Mouse (Mus musculus) adrenal gland, postnatal 25 days (tissue): ENCODE measurements around the gene Mblac2. TPM values are rescaled to one million over a fixed set of nuclear protein-coding genes. Genes with fewer than 3 reads are reported as not detected.
A peak's percentile ranks its signal among the peaks of the same experiment; 100 is the strongest.
"Not testable (repeated sequence)": the region's sequence is repeated elsewhere in the genome, so short reads cannot be mapped to it uniquely, and the experiment has no call there.

Source experiments
- DNase-seq: peaks from one replicate; pipeline ENCODE4 v3.0.0; 2021; ENCODE audit warnings: mixed read lengths
- long read RNA-seq: library from polyadenylated mRNA; stranded (forward); transcript quantifications from one replicate; pipeline ENCODE4 v2.0.0, GENCODE M21; 2021
- total RNA-seq: library from RNA; stranded (reverse); gene quantifications from 2 replicates; pipeline ENCODE4 v1.2.3, GENCODE M21; 2021

The Mblac2 gene
- 13.6 and 16.6 TPM in 2 replicates for total RNA-seq
- long read RNA-seq, transcript Mblac2-201 (2 exons, 3,957 nt): major isoform, 13 of 16 reads
- long read RNA-seq, partial matches to known transcripts: 1 of 16 reads
- long read RNA-seq, other reads (novel, unspliced or antisense): 2 of 16 reads

DNA sequence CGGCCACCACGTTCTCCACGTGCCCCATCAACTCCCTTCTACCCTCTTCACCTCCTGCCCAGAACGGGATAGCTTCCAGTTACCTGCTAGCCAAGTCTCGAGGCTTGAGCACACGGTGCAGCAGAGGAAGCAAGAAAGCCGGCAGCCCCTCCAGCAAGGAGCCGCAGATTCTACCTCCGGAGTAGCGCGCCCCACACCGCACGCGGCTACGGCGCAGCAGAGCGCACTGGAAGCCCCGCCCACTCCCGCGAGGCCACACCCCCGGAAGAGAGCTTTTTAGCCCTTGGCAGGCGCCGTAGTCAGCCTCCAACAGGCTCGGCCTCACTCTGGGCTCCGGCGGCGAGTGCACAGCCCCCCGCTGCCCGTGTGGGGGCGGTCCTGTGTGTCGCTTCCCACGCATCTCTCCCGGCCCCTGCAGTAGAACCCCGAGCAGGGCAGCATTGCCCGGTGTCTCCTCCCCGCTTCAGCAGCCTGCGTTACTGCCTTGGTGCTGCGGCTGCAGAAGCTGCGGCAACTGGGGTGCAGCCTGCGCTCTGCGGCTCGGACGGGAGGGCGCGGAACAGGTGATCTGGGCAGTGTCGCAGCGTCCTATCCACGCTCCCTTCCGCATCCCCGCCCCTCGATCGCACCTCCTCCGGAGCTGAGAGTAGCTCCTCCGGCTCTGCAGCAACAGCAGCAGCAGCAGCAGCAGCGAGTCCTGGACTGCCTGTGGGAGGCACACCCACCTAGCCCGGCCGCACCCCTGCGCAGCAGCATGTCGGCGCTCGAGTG lies at the start of gene Mblac2, which contains the start of gene Polr3g:
TSS of gene Mblac2 (plus strand) at position 567 of the 771 bp plus-strand sequence.
TSS of gene Polr3g (minus strand) at position 239 of the 771 bp plus-strand sequence.
- DNase-seq: peak; percentile 96

DNA sequence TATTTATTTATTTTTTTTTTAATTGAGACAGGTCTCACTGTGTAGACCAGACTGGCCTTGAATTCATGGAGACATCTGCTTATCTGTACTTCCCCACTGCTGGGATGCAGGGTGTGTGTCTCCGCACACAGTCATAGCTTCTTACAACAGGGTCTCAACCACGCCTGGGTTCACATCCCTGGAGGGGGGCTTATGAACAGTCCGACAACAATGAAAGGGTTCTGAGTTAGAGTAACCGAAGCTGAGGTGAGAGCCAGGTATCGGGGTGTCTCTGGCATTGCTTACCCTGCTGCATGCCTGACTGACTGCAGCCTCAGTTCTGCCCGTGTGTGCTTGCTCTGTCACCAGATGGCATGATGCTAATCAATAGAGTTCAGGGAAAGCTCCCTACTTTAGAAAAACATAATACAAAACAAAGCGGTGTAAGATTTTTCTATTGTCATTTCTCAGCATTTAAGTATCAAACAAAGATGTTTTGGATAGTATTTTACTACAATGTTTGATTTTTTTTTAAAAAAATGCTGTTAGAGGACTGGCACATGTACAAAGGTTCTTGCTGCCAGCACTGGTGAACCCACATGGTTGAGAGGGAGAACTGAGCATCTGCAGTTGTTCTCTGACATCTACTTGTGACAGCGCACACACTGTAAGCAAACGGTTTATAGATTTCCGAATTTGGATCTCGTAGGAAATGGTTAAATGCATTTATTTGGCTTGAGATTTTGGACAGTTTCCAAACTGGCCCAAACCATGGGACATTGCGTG lies 47.4 kb upstream of the Mblac2 start:
- no peak for DNase-seq

DNA sequence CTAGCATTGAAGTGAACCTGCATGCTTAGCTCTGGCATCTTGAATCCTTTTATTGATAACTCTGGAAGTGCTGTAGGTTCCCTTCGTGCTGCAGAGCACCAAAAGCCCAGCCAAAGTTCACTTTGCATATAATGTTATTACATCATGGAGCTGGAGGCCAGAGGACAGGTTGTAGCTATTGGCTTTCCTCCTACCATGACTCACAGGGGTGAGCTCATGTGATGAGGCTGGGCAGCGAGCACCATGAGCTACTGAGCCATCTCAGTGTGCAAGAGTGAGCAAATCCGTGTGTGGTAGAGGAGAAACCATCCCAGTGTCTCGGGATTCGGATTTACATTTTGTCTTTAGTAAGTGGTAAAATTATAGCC lies 46.8 kb upstream of the Mblac2 start:
- peak; percentile 32 for DNase-seq

DNA sequence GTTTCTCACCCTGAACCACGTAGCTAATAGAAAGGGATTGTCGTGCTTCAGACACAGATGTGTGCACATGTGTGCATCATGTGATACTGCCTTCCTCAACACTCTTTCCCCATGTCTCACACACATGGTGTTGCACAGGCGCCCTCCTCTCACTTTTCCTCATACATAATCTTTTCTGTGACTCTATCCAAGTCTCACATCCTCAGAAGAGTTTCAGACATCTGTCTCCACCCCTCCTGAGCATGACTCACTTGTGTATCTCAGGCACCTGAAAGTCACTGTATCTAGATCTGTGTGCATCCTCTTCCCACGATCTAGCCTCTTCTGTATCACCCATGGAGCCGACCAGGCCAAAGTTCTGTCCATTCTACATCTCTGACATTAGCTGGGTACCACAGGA lies 43.4 kb upstream of the Mblac2 start:
- no peak for DNase-seq

DNA sequence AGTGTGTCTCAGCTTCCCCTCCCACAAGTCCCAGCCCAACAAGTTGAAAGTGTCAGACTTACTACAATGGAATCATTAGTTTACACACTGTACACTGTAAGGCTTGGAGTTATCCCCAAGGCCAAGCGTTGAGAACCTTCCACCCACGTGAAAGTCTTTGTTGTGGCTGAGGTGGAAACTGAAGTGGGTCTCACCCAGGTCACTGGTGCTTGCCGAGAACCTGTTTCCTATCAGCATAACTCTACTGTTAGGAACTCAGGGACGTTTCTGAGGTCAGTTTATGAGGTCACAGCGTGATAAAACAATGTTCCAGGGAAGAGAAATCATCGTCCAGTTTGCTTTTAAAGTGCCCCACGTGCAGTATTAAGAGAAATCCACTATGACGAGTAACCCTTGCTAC lies 35.8 kb upstream of the Mblac2 start:
- DNase-seq: no peak

DNA sequence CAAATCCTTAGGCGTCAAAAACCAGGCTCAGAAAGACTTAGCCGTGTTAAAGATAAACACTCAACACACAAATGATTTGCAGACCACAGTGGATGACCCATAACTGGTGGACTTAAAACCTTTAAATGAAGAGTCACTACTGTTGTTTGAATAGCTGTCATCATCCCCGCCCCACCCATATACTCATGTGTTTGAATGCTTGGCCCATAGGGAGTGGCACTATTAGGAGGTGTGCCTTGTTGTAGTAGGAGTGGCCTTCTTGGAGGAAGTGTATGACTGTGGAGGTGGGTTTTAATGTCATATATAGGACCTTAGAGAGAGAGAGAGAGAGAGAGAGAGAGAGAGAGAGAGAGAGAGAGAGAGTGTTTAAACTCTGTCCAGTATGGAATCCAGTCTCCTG lies 28.0 kb upstream of the Mblac2 start:
- no peak for DNase-seq

DNA sequence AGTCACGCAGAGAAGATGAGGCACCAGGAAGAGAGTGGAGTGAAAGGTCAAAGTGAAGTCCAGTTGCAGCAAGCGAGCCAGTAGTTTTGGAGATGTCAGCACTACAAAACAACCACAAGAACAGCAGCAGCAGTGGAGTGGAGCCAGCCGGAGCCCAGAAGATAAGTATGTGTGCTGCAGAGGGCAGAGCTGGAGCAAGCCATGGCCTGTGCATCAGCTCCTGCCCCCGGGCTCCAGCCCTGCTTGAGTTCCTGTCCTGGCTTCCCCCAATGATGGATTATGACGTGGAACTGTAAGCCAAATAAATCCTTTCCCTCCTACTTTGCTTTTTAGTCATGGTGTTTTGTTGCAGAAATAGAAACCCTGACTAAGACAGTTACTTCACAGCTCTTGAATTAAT lies 26.9 kb upstream of the Mblac2 start:
- no peak for DNase-seq

DNA sequence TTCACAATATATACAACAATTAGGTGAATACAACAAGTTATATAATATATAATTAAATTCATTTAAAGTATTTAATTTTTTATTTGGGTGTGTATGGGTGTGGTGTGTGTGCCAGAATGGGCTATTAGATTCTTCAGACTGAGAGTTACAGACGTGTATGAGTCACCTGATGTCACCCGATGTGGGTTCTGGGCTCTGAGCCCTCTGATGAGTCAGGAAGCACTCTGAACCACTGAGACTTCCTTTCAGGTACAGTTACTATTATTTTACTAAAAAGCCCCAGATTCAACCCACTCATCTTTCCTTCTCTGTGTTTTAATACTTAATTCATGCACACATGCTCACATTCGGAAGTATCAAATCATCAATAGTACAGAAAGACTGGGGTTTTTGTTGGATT lies 26.3 kb upstream of the Mblac2 start:
- DNase-seq: no peak

DNA sequence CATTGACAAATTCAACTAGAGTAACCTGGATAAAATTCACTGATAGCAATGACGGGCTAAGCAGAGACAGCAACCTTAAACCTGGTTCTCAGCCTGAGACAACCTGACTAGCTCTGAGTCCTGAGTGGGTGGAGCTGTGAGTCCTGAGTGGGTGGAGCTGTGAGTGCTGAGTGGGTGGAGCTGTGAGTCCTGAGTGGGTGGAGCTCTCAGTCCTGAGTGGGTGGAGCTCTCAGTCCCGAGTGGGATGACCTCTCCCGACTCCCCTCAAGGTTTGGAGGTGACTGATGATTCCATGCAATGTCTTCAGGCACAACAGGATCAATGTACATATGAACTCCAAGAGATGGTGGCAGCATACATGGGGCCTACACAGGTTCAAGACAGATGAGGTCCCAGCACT lies 21.6 kb upstream of the Mblac2 start:
- DNase-seq: no peak

DNA sequence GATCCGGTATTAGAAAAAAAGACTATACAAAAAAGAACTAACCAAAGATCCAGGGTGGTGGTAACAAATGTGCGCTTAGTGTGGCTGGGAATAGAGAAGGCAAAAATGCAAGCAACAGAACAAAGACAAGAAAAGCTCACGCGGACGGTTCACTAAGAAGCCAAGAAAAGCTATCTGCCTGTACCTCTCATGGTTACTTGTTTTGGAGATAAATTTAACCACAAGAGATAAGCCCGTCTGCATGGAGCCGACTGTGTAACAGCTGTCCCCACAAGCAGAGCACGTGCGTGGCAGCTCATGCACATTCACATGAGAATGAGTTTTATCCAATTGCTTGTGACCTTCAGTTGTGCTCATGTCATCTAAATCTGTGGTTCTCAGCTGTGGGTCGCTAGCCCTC lies 20.7 kb upstream of the Mblac2 start:
- no peak for DNase-seq

DNA sequence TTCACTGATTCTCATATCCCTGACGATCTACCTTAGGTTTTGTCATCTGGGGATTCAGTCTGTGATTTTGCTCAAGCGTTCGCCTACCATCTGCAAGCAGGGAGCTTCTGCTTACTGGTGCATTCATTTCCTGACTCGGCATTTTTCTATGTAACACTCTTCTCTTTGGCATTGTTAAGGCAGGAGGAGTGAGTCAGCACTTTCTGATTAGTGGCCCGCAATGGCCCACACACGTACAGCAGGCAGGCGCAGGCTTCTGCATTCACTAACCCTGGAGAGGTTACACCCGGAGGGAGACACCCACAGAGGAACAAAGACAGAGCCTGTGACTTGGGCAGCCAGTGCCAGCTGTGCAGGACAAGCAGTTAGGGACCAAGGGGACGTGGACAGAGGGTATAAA lies 19.5 kb upstream of the Mblac2 start:
- DNase-seq: no peak

DNA sequence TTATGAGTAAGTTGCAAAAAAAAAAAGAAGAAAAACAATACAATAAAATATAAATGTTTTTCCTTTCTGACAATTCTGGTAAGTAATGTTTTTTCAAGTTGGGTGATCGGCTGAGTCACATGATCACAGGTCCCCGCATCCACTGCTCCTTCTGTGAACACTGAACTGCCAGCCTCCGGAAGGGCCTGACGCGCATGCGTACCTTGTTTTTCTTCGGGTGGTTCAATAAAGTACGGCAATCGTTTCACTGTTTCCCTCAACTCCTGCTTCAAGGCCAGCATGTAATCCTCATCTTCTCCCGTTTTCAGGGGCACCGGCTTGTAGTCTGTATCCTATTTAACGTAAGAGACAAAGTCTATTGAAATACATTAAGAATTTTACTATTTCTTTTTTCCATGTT lies 16.7 kb upstream of the Mblac2 start:
- DNase-seq: no peak

DNA sequence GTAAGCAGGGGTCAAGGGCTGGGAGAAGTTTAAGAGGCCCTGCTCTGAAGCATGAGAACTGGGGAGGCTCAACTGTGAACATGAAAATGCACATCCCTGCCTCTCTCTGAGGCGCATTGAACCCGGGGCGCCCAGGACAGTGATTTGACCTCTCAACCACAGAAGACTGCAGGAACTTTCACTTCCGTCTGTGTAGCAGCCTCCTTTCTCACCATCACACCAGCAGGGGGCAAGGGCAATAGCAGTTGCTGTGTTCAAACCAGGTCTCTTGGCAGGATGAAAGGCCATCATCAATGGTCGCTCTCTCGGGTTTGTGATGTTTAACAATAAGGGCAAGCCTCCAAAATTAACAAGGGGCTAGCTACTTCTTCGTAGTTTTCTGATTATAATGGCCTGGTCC lies 8.0 kb upstream of the Mblac2 start:
- DNase-seq: no peak

DNA sequence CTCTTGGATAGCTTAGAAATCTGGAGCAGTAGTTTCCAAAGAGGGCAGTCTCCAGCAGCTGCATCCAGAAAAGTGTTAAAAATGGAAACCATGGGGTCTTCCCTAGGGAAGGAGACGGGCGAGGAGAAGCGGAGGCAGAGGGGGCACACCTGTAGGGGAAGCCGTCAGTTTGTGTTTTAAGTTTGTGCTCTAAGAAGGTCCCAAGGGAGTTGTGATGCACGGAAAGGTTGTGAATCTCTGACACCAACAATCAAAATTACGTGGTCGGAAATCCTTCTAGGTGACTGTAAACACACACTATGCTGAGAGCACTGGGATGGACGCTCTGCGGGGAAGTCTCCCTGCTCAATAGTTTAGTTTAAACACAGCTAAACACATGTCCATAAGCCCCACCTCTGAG lies 7.5 kb upstream of the Mblac2 start:
- DNase-seq: no peak

DNA sequence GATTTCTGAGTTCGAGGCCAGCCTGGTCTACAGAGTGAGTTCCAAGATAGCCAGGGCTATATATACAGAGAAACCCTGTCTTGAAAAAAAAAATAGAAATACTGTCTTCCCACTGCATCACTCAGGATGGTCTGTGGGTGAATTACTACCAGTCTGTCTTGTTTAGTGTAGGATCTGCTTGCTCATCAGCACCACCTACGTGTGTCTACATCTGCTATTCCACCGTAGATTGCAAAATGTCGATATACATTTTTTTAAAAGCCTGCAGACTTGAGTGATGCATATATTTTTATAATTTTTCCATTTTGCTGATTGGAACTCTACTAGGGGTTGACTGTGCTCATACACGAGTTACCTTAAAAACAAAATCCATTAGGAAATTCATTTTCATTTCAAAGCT lies 4.8 kb upstream of the Mblac2 start:
- DNase-seq: no peak

DNA sequence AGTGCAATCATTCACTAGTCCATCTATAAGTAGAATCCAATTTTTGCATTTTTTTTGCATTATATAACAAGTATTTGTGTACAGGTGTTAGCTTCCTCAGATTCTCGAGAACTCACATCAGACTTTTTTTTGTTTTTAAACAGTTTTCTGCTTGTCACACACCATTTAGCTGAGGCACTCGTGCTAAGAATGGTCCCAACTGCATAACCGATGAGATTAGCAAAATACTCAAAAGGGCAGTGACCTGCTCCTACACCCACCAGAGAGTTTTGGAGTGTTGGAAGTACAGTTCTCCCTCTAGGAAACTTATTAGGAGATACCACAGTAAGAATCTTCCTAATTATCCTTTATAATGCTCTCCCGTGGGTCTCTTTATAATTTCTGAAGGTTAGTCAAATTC lies 1.3 kb upstream of the Mblac2 start:
- DNase-seq: no peak

DNA sequence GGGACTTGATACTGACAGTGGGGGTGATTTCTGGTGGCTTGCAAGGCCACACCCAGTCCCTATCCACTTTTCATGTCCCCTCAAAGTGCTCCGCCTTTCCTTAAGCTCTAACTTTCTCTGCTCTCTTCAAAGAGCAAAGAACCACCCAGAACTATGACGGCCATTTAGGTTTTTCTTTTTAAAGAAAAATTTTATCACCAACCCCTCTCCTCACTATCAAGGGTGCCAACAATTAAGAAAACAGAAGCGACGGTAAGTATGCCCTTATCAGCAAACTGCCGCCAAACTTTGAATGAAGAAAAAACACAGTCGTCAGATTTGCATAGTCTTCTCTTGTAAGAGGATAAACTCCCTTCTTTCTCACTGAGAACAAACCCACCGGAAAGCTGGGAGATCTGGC lies 875 bp upstream of the Mblac2 start:
- no peak for DNase-seq

DNA sequence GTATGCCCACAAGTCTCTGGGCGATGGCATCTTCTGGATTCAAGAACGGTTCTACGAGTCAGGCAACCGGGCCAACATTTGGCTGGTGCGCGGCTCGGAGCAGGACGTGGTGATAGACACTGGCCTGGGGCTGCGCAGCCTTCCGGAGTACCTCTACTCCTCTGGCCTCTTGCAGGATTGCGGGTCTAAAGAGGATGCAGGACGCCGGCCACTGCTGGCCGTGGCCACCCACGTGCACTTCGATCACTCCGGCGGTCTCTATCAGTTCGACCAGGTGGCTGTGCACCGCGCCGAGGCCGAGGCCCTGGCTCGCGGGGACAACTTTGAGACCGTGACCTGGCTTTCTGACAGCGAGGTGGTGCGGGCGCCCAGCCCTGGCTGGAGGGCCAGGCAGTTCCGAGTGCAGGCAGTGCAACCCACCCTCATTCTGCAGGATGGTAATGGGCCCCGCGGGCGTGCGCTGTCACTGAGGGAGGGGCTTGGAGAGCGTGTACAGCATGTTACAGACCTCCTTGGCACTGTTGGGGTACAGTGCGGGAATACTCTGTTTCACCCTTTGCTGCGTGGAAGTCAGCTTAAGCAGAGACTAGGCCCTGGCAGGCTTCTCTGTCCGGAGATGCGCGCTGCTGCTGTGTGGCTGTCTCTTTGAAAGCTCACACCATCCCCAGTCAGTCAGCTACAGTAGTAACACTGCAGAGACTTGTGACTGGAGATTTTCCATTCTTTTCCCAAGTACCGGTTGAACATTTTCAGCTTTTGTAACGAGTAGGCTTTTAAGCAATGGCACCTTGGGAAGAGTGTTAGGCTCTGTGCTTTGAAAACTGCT lies 618 bp downstream of the Mblac2 start:
- DNase-seq: peak; percentile 37

DNA sequence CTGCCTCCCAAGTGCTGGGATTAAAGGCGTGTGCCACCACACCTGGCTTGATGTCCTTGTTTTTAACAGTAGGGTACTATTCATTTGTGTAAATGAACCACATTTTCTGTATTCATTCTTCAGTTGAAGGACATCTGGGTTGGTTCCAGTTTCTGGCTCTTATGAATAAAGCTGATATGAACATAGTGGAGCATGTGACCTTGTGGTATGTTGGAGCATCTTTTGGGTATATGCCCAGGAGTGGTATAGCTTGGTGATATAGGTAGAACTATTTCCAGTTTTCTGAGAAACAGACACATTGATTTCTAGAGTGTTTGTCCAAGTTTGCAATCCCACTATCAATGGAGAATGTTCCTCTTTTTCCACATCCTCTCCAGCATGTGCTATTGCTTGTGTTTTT lies 2.8 kb downstream of the Mblac2 start:
- DNase-seq: no peak

DNA sequence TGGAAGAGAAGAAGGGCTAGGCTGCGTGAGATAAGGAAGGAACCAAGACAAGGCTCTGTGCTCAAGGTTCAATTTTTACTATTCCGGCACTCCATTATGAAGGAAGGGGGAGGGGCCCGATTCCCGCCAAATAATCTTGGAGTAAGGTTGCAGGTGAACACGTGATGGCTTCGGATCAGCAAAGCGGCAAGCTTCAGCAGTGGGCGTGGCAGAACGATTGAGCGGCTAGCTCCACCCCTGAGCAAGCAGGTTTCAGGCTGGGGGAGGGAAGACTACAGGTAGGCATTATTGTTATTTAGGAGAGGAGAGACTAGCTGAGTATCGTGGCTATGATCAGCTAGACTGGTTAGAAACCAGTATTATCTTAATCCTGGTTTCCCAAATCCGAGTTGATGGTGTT lies 17.0 kb downstream of the Mblac2 start:
- not testable (repeated sequence) for DNase-seq

DNA sequence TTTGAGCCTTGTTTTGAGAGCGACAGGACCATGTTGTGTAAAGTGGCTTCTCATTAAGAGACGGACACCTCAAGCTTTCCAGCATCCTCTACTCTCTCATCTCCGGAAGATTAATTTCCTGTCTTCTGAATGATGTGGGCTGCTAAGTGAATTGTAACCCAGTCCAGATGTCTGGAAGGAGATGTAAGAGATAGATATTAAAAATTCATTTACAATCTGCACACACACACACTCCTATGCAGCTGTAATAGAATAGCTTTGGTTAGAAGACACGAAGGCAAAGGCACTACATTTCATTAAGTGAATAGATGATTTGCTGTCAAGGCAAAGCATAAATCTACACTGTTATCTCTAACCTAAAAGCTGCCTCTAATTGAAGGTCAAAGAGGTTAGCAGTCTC lies 18.0 kb downstream of the Mblac2 start:
- no peak for DNase-seq

DNA sequence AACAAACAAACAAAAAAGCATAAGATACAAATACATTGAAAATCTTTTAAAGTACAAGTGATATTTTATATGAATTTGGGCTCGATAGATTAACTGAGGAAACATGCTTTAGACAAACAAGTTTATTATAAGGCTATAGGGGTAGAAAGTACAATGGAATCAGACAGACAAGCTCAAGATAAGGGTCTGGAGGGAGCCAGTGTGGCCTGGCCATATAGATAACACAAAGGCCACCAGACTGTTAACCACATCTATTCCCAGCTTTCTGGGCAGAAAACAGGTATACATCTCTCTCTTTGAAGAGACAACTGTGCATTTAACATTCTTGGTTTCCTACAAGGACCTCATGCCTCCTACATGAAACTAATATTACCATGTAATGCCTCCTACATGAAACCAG lies 19.2 kb downstream of the Mblac2 start:
- DNase-seq: no peak

DNA sequence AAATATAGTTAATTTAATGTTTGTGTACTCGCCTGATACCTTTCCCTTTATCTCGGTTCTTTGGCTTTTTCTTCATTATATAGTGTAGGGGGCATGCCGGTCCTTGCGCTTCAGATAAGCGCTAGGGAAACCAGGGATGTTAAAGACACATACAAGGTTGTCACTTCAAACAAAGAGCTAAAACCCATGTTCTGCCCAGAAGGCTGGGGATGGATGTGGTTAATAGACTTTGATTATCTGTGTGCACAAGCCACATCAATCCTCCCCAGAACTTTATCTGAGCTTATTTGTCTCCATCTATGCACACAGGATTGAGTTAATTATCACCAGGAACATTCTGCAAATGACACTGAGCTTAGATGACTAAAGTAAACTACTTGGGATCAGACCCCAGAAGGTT lies 25.5 kb downstream of the Mblac2 start:
- DNase-seq: no peak
